Mouse (Mus musculus): ENCODE measurements at regions not wholly inside any gene's neighbourhood (a gene's known extent, or its start where the extent isn't known, plus 50 kb on each side); places are given as distances from the start of the nearest gene placed in this dataset.

- DNase-seq (ENCODE audit: low spot score) = no peak
Measured at GRCm38 (mm10) chr10:117940441-117941265, 94.8 kb upstream of the Rap1b start.

GRCm38 (mm10) chr10:117941266-117941651 is 95.4 kb upstream of the Rap1b start:
- no peak for DNase-seq (ENCODE audit: low spot score)

- no peak for DNase-seq (ENCODE audit: low spot score)
Measured at GRCm38 (mm10) chr10:117943702-117944307, 98.0 kb upstream of the Rap1b start.

- DNase-seq (ENCODE audit: low spot score) = no peak
Measured at GRCm38 (mm10) chr10:117947191-117947590, 101.4 kb upstream of the Rap1b start.

GRCm38 (mm10) chr10:117947911-117948310 is 102.1 kb upstream of the Rap1b start:
- DNase-seq (ENCODE audit: low spot score) = no peak

- DNase-seq (ENCODE audit: low spot score) = peak; percentile 53
Measured at GRCm38 (mm10) chr10:117952116-117953025, 106.5 kb upstream of the Rap1b start.

- no peak for DNase-seq (ENCODE audit: low spot score)
Measured at GRCm38 (mm10) chr10:117953026-117953711, 107.3 kb upstream of the Rap1b start.

- no peak for DNase-seq (ENCODE audit: low spot score)
Measured at GRCm38 (mm10) chr10:117956174-117956950, 110.5 kb upstream of the Rap1b start.

GRCm38 (mm10) chr10:117974706-117975105 is 128.9 kb upstream of the Rap1b start:
- DNase-seq (ENCODE audit: low spot score) = no peak

- no peak for DNase-seq (ENCODE audit: low spot score)
Measured at GRCm38 (mm10) chr10:117975467-117975866, 129.6 kb upstream of the Rap1b start.

- no peak for DNase-seq (ENCODE audit: low spot score)
Measured at GRCm38 (mm10) chr10:117979091-117979490, 133.3 kb upstream of the Rap1b start.

- no peak for DNase-seq (ENCODE audit: low spot score)
Measured at GRCm38 (mm10) chr10:117982611-117983210, 136.9 kb upstream of the Rap1b start.

GRCm38 (mm10) chr10:117983271-117983670 is 137.4 kb upstream of the Rap1b start:
- DNase-seq (ENCODE audit: low spot score) = no peak

- DNase-seq (ENCODE audit: low spot score) = no peak
Measured at GRCm38 (mm10) chr10:117984784-117985602, 139.2 kb upstream of the Rap1b start.

GRCm38 (mm10) chr10:117987620-117988019 is 141.8 kb upstream of the Rap1b start:
- no peak for DNase-seq (ENCODE audit: low spot score)

- DNase-seq (ENCODE audit: low spot score) = no peak
Measured at GRCm38 (mm10) chr10:117988076-117988475, 142.2 kb upstream of the Rap1b start.

- no peak for DNase-seq (ENCODE audit: low spot score)
Measured at GRCm38 (mm10) chr10:117991176-117991575, 145.3 kb upstream of the Rap1b start.

- DNase-seq (ENCODE audit: low spot score) = no peak
Measured at GRCm38 (mm10) chr10:117992317-117992716, 146.5 kb upstream of the Rap1b start.

GRCm38 (mm10) chr10:117993809-117994208 is 147.8 kb upstream of the Mdm1 start:
- no peak for DNase-seq (ENCODE audit: low spot score)

- DNase-seq (ENCODE audit: low spot score) = no peak
Measured at GRCm38 (mm10) chr10:117994768-117995167, 146.8 kb upstream of the Mdm1 start.
